Mouse (Mus musculus) spleen, adult 2 months (tissue): ENCODE measurements around the gene Mlip.

Source experiments
- CTCF ChIP-seq: fragments of 200-500 bp; IDR thresholded peaks from 2 replicates; pipeline ENCODE4 v1.5.1; 2011; ENCODE audit warnings: mild to moderate bottlenecking, inconsistent platforms; ENCODE audit not compliant: insufficient read depth, insufficient read length, insufficient replicate concordance; ENCODE audit errors: extremely low read depth
- POLR2A ChIP-seq: fragments of 200-500 bp; IDR thresholded peaks from 2 replicates; pipeline ENCODE4 v1.6.1; 2011; ENCODE audit warnings: low read depth, low read length, inconsistent platforms

DNA sequence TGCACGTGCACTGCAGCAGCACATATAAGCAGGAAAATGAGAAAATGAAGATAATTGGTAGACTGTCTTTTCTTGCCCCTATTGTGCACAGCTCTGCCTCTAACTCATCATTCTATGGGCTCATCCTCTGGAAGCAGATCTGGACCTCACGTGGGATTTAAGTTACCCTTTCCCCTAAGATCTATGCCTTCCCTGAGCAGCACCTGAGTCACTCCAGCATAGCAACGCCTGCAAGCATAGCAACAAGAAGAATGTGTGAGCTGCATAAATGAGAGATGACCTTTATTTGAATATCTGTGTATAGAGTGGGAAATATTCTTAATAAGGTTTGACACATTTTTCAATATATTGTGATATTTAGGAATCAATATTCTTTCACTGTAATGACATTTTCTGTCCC is 176.9 kb downstream of the Mlip start:
- TF ChIP-seq CTCF (no peak), POLR2A (no peak)
